Mouse (Mus musculus) heart, embryonic 16.5 days (tissue): ENCODE results near the gene Ccdc177. TPM values are rescaled to one million over a fixed set of nuclear protein-coding genes. Genes with fewer than 3 reads are reported as not detected.

ENCODE experiments used
- ATAC-seq: fragments of 200-750 bp; cut with Nextera tagmentation; replicated peaks from 2 replicates; pipeline ENCODE4 v1.8.0; 2017; ENCODE audit warnings: moderate number of reproducible peaks; ENCODE audit not compliant: insufficient read depth, low FRiP score; ENCODE audit errors: extremely low read depth
- H3K27ac ChIP-seq: fragments of 300-500 bp; sonication (generic); 2 replicates; pipeline ENCODE4 v1.5.1; 2014; ENCODE audit warnings: mild to moderate bottlenecking, low read length, control low read depth, moderate library complexity
- H3K27me3 ChIP-seq: fragments of 300-500 bp; sonication (generic); 2 replicates; pipeline ENCODE4 v1.6.1; 2014; ENCODE audit warnings: low read length, mixed read lengths; ENCODE audit not compliant: control insufficient read depth, insufficient read depth
- H3K36me3 ChIP-seq: fragments of 300-500 bp; sonication (generic); 2 replicates; pipeline ENCODE4 v1.6.1; 2014; ENCODE audit not compliant: control insufficient read depth, insufficient read depth
- H3K4me1 ChIP-seq: fragments of 300-500 bp; sonication (generic); 2 replicates; pipeline ENCODE4 v1.6.1; 2014; ENCODE audit warnings: low read length, mixed read lengths; ENCODE audit not compliant: control insufficient read depth, insufficient read depth
- H3K4me2 ChIP-seq: fragments of 300-500 bp; sonication (generic); 2 replicates; pipeline ENCODE4 v1.6.1; 2014; ENCODE audit warnings: low read depth, mild to moderate bottlenecking, control low read depth, low read length
- H3K4me3 ChIP-seq: fragments of 300-500 bp; sonication (generic); 2 replicates; pipeline ENCODE4 v1.5.1; 2014; ENCODE audit warnings: mild to moderate bottlenecking, control low read depth, low read length
- H3K9ac ChIP-seq: fragments of 300-500 bp; sonication (generic); 2 replicates; pipeline ENCODE4 v1.6.1; 2014; ENCODE audit warnings: low read length, control low read depth
- H3K9me3 ChIP-seq: fragments of 300-500 bp; sonication (generic); replicated peaks from 2 replicates; pipeline ENCODE4 v1.6.1; 2016; ENCODE audit warnings: low read length; ENCODE audit not compliant: control insufficient read depth
- WGBS: fragments of 180-500 bp; shearing (Covaris S2); extraction: QIAGEN DNeasy Blood & Tissue Kit; methylation state at CpG from one replicate; pipeline ENCODE4 v1.1.7; 2014; 5-methylcytosine and 5-hydroxymethylcytosine counted together
- polyA plus RNA-seq: library from polyadenylated mRNA; unstranded; fragments of >200 nt; fragmentation: Nextera tagmentation; extraction: Ambion mirVana; gene quantifications from 2 replicates; pipeline ENCODE4 v1.2.1, GENCODE M21; 2015

Ccdc177 gene
- polyA plus RNA-seq = not detected in 2 replicates

GRCm38 (mm10) chr12:80760396-80760801 is at the start of gene Ccdc177:
Ccdc177 (minus strand) TSS chr12:80760687.
- no peak within 1 kb of the TSS for H3K27ac ChIP-seq
- H3K4me1 ChIP-seq = peaks cover 20% of the 10 kb centered on the region
- no peaks in the 10 kb centered on the region for H3K36me3 ChIP-seq
- peak within 1 kb of the TSS; percentile 99 for H3K4me2 ChIP-seq
- peak within 1 kb of the TSS; percentile 51 for H3K4me3 ChIP-seq
- peak within 1 kb of the TSS; percentile 39; the same call in 1 of the 2 replicates for H3K9ac ChIP-seq
- H3K9me3 ChIP-seq = no peaks in the 10 kb centered on the region
- 2% methylated on average over 24 of the region's 24 CpGs for WGBS
- no peak for ATAC-seq
- H3K27me3 ChIP-seq = peaks cover 70% of the 10 kb centered on the region

GRCm38 (mm10) chr12:80810005-80810404 is 49.5 kb upstream of the Ccdc177 start:
- 44% methylated on average over 2 of the region's 2 CpGs for whole genome bisulfite sequencing
- Histone ChIP-seq H3K9ac (no peak overlapping the region), H3K27me3 (no peaks in the 10 kb centered on the region), H3K4me3 (no peak overlapping the region), H3K9me3 (no peaks in the 10 kb centered on the region), H3K4me1 (peaks cover 37% of the 10 kb centered on the region), H3K36me3 (no peaks in the 10 kb centered on the region), H3K27ac (no peak overlapping the region), H3K4me2 (no peak overlapping the region)
- no peak for ATAC-seq

- H3K27me3 ChIP-seq = no peaks in the 10 kb centered on the region
- 53% methylated on average over 2 of the region's 2 CpGs for WGBS
- no peak overlapping the region for H3K4me2 ChIP-seq
- no peak overlapping the region for H3K27ac ChIP-seq
- no peaks in the 10 kb centered on the region for H3K9me3 ChIP-seq
- peaks cover 42% of the 10 kb centered on the region for H3K4me1 ChIP-seq
- no peak for ATAC-seq
- H3K4me3 ChIP-seq = no peak overlapping the region
- no peaks in the 10 kb centered on the region for H3K36me3 ChIP-seq
- H3K9ac ChIP-seq = no peak overlapping the region
Measured at GRCm38 (mm10) chr12:80807451-80808085, 47.1 kb upstream of the Ccdc177 start.

- Histone ChIP-seq H3K4me3 (no peak overlapping the region), H3K27me3 (no peaks in the 10 kb centered on the region), H3K4me1 (peaks cover 25% of the 10 kb centered on the region), H3K36me3 (no peaks in the 10 kb centered on the region), H3K4me2 (no peak overlapping the region), H3K9ac (no peak overlapping the region), H3K27ac (no peak overlapping the region), H3K9me3 (no peaks in the 10 kb centered on the region; the same call in 1 of the 2 replicates)
- 90% methylated on average over 6 of the region's 6 CpGs for WGBS
- no peak for ATAC-seq
Measured at GRCm38 (mm10) chr12:80804861-80805428, 44.5 kb upstream of the Ccdc177 start.

GRCm38 (mm10) chr12:80803924-80804323 is 43.4 kb upstream of the Ccdc177 start:
- Histone ChIP-seq H3K27me3 (no peaks in the 10 kb centered on the region), H3K4me3 (no peak overlapping the region), H3K27ac (peak overlapping the region; percentile 50; the same call in 1 of the 2 replicates), H3K9me3 (no peaks in the 10 kb centered on the region; the same call in 1 of the 2 replicates), H3K4me1 (peaks cover 21% of the 10 kb centered on the region), H3K9ac (no peak overlapping the region), H3K4me2 (no peak overlapping the region), H3K36me3 (no peaks in the 10 kb centered on the region)
- ATAC-seq = no peak
- WGBS = 33% methylated on average over 3 of the region's 3 CpGs

- no peak overlapping the region for H3K27ac ChIP-seq
- H3K9me3 ChIP-seq = no peaks in the 10 kb centered on the region; the same call in 1 of the 2 replicates
- no peak overlapping the region for H3K4me3 ChIP-seq
- no peak overlapping the region for H3K9ac ChIP-seq
- no peak for ATAC-seq
- no peaks in the 10 kb centered on the region for H3K36me3 ChIP-seq
- 97% methylated on average over 1 of the region's 1 CpGs for WGBS
- H3K4me2 ChIP-seq = no peak overlapping the region
- H3K27me3 ChIP-seq = no peaks in the 10 kb centered on the region
- H3K4me1 ChIP-seq = peaks cover 17% of the 10 kb centered on the region
Measured at GRCm38 (mm10) chr12:80801443-80801842, 41.0 kb upstream of the Ccdc177 start.

GRCm38 (mm10) chr12:80800156-80800555 is 39.7 kb upstream of the Ccdc177 start:
- Histone ChIP-seq H3K27ac (no peak overlapping the region), H3K4me3 (no peak overlapping the region), H3K9ac (no peak overlapping the region), H3K36me3 (no peaks in the 10 kb centered on the region), H3K27me3 (no peaks in the 10 kb centered on the region), H3K4me2 (no peak overlapping the region), H3K9me3 (no peaks in the 10 kb centered on the region; the same call in 1 of the 2 replicates), H3K4me1 (peaks cover 28% of the 10 kb centered on the region)
- no peak for ATAC-seq
- WGBS = 97% methylated on average over 3 of the region's 3 CpGs

GRCm38 (mm10) chr12:80798271-80798670 is 37.8 kb upstream of the Ccdc177 start:
- no peak for ATAC-seq
- H3K36me3 ChIP-seq = no peaks in the 10 kb centered on the region
- peaks cover 28% of the 10 kb centered on the region for H3K4me1 ChIP-seq
- no peak overlapping the region for H3K27ac ChIP-seq
- no peak overlapping the region for H3K9ac ChIP-seq
- no peaks in the 10 kb centered on the region; the same call in 1 of the 2 replicates for H3K9me3 ChIP-seq
- H3K4me2 ChIP-seq = no peak overlapping the region
- H3K27me3 ChIP-seq = no peaks in the 10 kb centered on the region
- H3K4me3 ChIP-seq = no peak overlapping the region

- no peak overlapping the region for H3K9ac ChIP-seq
- no peak for ATAC-seq
- no peak overlapping the region for H3K4me2 ChIP-seq
Measured at GRCm38 (mm10) chr12:80794935-80795785, 34.7 kb upstream of the Ccdc177 start.

More at GRCm38 (mm10) chr12:80794935-80795785, 34.7 kb upstream of the Ccdc177 start:
- 48% methylated on average over 2 of the region's 2 CpGs for WGBS
- H3K27ac ChIP-seq = peak overlapping the region; percentile 49
- no peaks in the 10 kb centered on the region for H3K27me3 ChIP-seq
- H3K4me3 ChIP-seq = no peak overlapping the region
- H3K36me3 ChIP-seq = no peaks in the 10 kb centered on the region
- peaks cover 35% of the 10 kb centered on the region for H3K4me1 ChIP-seq
- no peaks in the 10 kb centered on the region for H3K9me3 ChIP-seq
